Mouse (Mus musculus) spleen, postnatal 10 days (tissue): Measurements from ENCODE around the gene Mamdc4.

Source experiments
- DNase-seq, 2 experiments: peaks; one replicate each; pipeline ENCODE4 v3.0.0; 2021 to 2022; ENCODE audit warnings: low spot score in 2 of 2

Gene Mamdc4

GRCm38 (mm10) chr2:25574579-25575431 lies at the start of gene Mamdc4, which contains the start of gene Phpt1:
TSS of gene Mamdc4 (minus strand) at chr2:25574845.
TSS of gene Phpt1 (minus strand) at chr2:25575224.
- DNase-seq = peak; percentile 86 to 95

- peak; percentile 50 to 78 for DNase-seq
Observed at GRCm38 (mm10) chr2:25621229-25622200, 46.9 kb upstream of the Mamdc4 start, which contains the start of gene Tmem141. TSS of gene Tmem141 (minus strand) at chr2:25622005.

GRCm38 (mm10) chr2:25620852-25621228 lies 46.2 kb upstream of the Mamdc4 start:
- no peak for DNase-seq

GRCm38 (mm10) chr2:25620386-25620785 lies 45.7 kb upstream of the Mamdc4 start:
- DNase-seq = no peak

- DNase-seq = no peak
Observed at GRCm38 (mm10) chr2:25617578-25617977, 42.9 kb upstream of the Mamdc4 start, which contains the start of gene Ccdc183. TSS of gene Ccdc183 (minus strand) at chr2:25617678.

- no peak for DNase-seq
Observed at GRCm38 (mm10) chr2:25616398-25616797, 41.8 kb upstream of the Mamdc4 start.

- DNase-seq = no peak
Observed at GRCm38 (mm10) chr2:25608671-25609070, 34.0 kb upstream of the Mamdc4 start.

GRCm38 (mm10) chr2:25607761-25608622 lies 33.3 kb upstream of the Mamdc4 start, which contains the start of gene Rabl6:
TSS of gene Rabl6 (minus strand) at chr2:25608521.
- DNase-seq = peak; percentile 78 to 90

GRCm38 (mm10) chr2:25602526-25602925 lies 27.9 kb upstream of the Mamdc4 start:
- no peak for DNase-seq

GRCm38 (mm10) chr2:25600037-25600436 lies 25.4 kb upstream of the Mamdc4 start:
- no peak for DNase-seq

- no peak for DNase-seq
Observed at GRCm38 (mm10) chr2:25598749-25599148, 24.1 kb upstream of the Mamdc4 start.

- no peak for DNase-seq
Observed at GRCm38 (mm10) chr2:25596765-25597510, 22.3 kb upstream of the Mamdc4 start.

GRCm38 (mm10) chr2:25591863-25592262 lies 17.2 kb upstream of the Mamdc4 start:
- peak in 1 of 2 experiments; percentile 53 for DNase-seq

- DNase-seq = no peak
Observed at GRCm38 (mm10) chr2:25588227-25588907, 13.7 kb upstream of the Mamdc4 start.

GRCm38 (mm10) chr2:25587290-25587689 lies 12.6 kb upstream of the Mamdc4 start:
- DNase-seq = no peak

GRCm38 (mm10) chr2:25585601-25586000 lies 11.0 kb upstream of the Mamdc4 start:
- DNase-seq = no peak

GRCm38 (mm10) chr2:25584856-25585255 lies 10.2 kb upstream of the Mamdc4 start:
- no peak for DNase-seq

- DNase-seq = no peak
Observed at GRCm38 (mm10) chr2:25584152-25584551, 9.5 kb upstream of the Mamdc4 start.

GRCm38 (mm10) chr2:25583571-25583970 lies 8.9 kb upstream of the Mamdc4 start:
- DNase-seq = no peak

GRCm38 (mm10) chr2:25583120-25583481 lies 8.5 kb upstream of the Mamdc4 start:
- DNase-seq = no peak
